Mouse (Mus musculus): ENCODE results near the gene Ric8a. TPM values are rescaled to one million over a fixed set of nuclear protein-coding genes. Genes with fewer than 3 reads are reported as not detected.

Ric8a gene
- polyA plus RNA-seq, 1 experiment, result 53.1 TPM

DNA sequence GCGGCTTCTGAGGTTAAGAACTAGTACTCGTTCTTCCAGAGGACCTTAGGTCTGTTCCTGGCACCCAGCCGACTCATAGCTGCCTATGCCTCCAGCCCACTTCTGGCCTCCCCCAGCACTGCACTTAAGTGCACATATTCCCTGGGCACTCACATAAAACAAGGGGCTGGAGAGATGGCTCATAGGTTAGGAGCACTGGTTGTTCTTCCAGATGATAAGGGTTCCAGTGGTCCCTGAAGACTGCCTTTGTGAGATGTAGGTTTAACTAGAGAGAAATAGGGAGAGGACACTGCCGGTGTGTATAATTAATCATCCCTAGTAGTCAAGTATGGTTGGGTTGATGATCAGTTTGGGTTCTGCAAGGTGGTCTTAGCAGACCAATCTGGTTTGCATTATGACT is 34.0 kb upstream of the Ric8a start:
- WGBS, result 90% methylated on average over 4 of the region's 4 CpGs
- no peak for TF ChIP-seq POLR2A (IDR thresholded peaks at IDR 0.05; ENCODE audit: low read depth, low read length)
- no peak for TF ChIP-seq CTCF (conservative IDR thresholded peaks at IDR 0.05; ENCODE audit: insufficient read depth, insufficient read length, low read depth, low read length)
- H3K27ac ChIP-seq (ENCODE audit: insufficient read depth, low read depth, low read length), result no peak overlapping the region
- H3K36me3 ChIP-seq (ENCODE audit: control insufficient read depth, insufficient read depth, low read length), result no peaks in the 10 kb centered on the region
- no peak overlapping the region for H3K4me3 ChIP-seq (ENCODE audit: insufficient read depth, low read depth, low read length)
- DNase-seq, result no peak
- H3K4me1 ChIP-seq (ENCODE audit: control insufficient read depth, insufficient read depth, low read length), result peaks cover 3% of the 10 kb centered on the region; the same call in 1 of the 2 replicates
- H3K27me3 ChIP-seq (replicated peaks; ENCODE audit: control insufficient read depth, insufficient read depth, low read length), result no peaks in the 10 kb centered on the region

DNA sequence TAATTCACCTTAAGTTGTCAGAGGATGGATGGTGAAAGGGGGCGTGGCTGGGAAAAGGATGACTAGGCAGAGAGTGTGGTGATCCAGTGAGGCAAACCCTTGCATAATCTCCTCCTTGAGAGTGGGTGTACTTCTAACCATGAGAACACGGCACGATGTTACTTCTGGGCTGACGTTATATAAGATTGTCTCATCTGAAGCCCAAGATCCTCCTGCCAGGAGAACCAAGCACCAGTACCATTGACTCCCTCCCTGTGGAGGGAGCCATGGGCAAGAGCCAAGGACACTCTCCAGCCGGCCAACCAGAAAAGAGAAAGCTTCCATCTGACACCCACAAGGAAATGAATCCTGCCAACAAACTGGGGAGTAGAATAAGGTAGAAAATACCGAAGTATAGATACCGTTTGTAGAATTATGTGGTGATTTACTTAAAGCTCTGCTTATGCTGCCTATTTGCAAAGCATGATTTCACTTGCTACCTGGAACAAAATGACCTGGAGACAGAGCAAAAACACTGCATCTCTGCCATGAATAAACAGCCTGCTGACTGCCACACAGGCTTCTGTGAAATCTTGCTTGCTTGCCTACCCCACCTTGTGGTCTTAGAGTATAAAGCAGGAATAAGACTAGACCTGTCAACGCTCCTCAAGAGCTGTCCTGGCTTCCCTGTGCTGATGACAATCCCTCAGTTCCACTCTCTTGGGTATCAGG is 28.4 kb upstream of the Ric8a start:
- 21% methylated on average over 8 of the region's 8 CpGs for WGBS
- H3K27ac ChIP-seq (ENCODE audit: insufficient read depth, low read depth, low read length), result peak overlapping the region; percentile 44; the same call in 1 of the 2 replicates
- peak; percentile 90 for DNase-seq
- peaks cover 4% of the 10 kb centered on the region; the same call in 1 of the 2 replicates for H3K4me1 ChIP-seq (ENCODE audit: control insufficient read depth, insufficient read depth, low read length)
- TF ChIP-seq POLR2A (IDR thresholded peaks at IDR 0.05; ENCODE audit: low read depth, low read length) (no peak), CTCF (conservative IDR thresholded peaks at IDR 0.05; ENCODE audit: insufficient read depth, insufficient read length, low read depth, low read length) (peak; percentile 63)
- H3K4me3 ChIP-seq (ENCODE audit: insufficient read depth, low read depth, low read length), result no peak overlapping the region
- H3K27me3 ChIP-seq (replicated peaks; ENCODE audit: control insufficient read depth, insufficient read depth, low read length), result no peaks in the 10 kb centered on the region
- H3K36me3 ChIP-seq (ENCODE audit: control insufficient read depth, insufficient read depth, low read length), result no peaks in the 10 kb centered on the region

DNA sequence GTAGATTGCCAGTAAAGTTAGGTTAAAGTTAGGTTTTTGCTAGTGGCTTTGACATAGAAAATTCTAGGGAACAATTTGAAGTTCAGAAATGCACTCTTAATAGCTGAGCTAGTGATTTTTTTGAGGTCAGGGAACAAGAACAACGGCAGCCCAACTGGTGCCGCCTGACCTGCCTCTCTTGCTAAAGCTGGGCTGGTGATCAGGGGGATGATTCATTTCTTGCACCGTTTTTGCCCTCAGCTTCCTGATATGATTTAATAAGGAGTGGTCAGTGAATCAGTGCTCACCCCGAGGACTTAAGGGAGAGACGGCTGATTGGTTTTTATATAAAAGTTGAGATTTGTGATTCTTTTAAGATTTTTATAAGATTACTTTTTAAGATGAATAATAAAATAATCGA is 25.3 kb upstream of the Ric8a start:
- no peaks in the 10 kb centered on the region for H3K27me3 ChIP-seq (replicated peaks; ENCODE audit: control insufficient read depth, insufficient read depth, low read length)
- no peak overlapping the region for H3K4me3 ChIP-seq (ENCODE audit: insufficient read depth, low read depth, low read length)
- no peak for DNase-seq
- no peak overlapping the region for H3K27ac ChIP-seq (ENCODE audit: insufficient read depth, low read depth, low read length)
- peaks cover 4% of the 10 kb centered on the region; the same call in 1 of the 2 replicates for H3K4me1 ChIP-seq (ENCODE audit: control insufficient read depth, insufficient read depth, low read length)
- no peaks in the 10 kb centered on the region for H3K36me3 ChIP-seq (ENCODE audit: control insufficient read depth, insufficient read depth, low read length)
- TF ChIP-seq CTCF (conservative IDR thresholded peaks at IDR 0.05; ENCODE audit: insufficient read depth, insufficient read length, low read depth, low read length) (no peak), POLR2A (IDR thresholded peaks at IDR 0.05; ENCODE audit: low read depth, low read length) (no peak)
- WGBS, result 47% methylated on average over 6 of the region's 6 CpGs

DNA sequence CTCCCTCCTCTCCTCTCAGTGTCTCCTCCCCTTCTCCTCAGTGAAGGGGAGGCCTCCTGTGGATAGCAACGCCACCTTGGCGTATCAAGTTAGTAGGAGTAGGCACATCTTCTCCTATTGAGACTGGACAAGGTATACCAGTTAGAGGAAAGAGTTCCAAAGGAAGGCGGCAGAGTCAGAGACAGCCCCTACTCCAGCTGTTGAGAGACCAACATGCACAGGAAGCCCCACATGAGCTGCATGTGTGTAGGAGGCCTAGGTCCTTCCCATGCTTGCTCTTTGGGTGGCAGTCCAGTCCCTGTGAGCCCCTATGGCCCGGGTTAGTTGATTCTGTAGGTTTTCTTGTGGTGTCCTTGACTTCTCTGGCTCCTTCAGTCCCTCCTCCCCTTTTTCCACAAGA is 23.4 kb upstream of the Ric8a start:
- DNase-seq, result no peak
- no peak overlapping the region for H3K4me3 ChIP-seq (ENCODE audit: insufficient read depth, low read depth, low read length)
- H3K27ac ChIP-seq (ENCODE audit: insufficient read depth, low read depth, low read length), result no peak overlapping the region
- WGBS, result 81% methylated on average over 4 of the region's 4 CpGs
- TF ChIP-seq CTCF (conservative IDR thresholded peaks at IDR 0.05; ENCODE audit: insufficient read depth, insufficient read length, low read depth, low read length) (no peak), POLR2A (IDR thresholded peaks at IDR 0.05; ENCODE audit: low read depth, low read length) (no peak)
- H3K36me3 ChIP-seq (ENCODE audit: control insufficient read depth, insufficient read depth, low read length), result no peaks in the 10 kb centered on the region
- H3K4me1 ChIP-seq (ENCODE audit: control insufficient read depth, insufficient read depth, low read length), result peaks cover 4% of the 10 kb centered on the region; the same call in 1 of the 2 replicates
- no peaks in the 10 kb centered on the region for H3K27me3 ChIP-seq (replicated peaks; ENCODE audit: control insufficient read depth, insufficient read depth, low read length)

DNA sequence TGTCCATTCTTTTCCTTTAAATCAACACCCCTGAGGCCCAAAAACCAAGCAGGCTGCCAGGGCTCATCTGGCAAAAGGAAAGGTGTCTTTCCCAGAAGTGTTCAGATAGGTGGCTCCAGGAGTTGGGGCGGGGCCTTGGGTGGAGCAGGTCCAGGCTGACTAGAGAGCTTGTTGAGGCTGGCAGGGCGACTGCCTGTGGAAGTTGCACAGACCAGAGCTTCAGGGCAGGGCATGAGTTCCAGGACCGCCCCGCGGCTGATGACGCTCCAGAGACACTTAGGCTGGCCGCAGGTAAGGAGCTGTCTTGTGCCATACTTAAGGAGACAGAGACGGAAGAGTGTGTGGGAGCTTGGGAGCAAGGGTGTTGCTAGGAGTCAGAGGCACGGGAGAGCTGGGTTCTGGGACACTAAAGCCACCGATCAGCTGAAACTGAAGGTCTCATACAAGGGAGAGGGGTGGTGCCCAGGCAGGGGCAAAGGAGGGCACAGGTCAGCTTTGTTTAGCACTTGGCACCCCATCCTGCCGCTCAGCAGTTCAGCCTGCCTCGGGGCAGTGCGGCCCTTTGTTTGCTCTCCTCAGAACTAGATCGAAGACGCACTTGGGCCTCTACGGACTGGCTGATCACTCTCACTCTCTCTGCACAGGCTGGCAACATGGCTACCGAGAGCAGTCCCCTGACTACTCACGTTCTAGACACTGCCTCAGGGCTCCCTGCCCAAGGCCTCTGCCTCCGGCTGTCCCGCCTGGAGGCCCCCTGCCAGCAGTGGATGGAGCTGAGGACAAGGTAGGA is 21.6 kb upstream of the Ric8a start, which contains the start of gene Urah:
TSS of gene Urah (plus strand) at position 51 of the 790 bp plus-strand sequence.
- H3K4me1 ChIP-seq (ENCODE audit: control insufficient read depth, insufficient read depth, low read length), result peaks cover 4% of the 10 kb centered on the region; the same call in 1 of the 2 replicates
- H3K4me3 ChIP-seq (ENCODE audit: insufficient read depth, low read depth, low read length), result no peak within 1 kb of the TSS
- no peaks in the 10 kb centered on the region for H3K36me3 ChIP-seq (ENCODE audit: control insufficient read depth, insufficient read depth, low read length)
- TF ChIP-seq CTCF (conservative IDR thresholded peaks at IDR 0.05; ENCODE audit: insufficient read depth, insufficient read length, low read depth, low read length), result no peak
- TF ChIP-seq POLR2A (IDR thresholded peaks at IDR 0.05; ENCODE audit: low read depth, low read length), result no peak
- no peak within 1 kb of the TSS for H3K27ac ChIP-seq (ENCODE audit: insufficient read depth, low read depth, low read length)
- WGBS, result 63% methylated on average over 20 of the region's 20 CpGs
- DNase-seq, result peak; percentile 66
- no peaks in the 10 kb centered on the region for H3K27me3 ChIP-seq (replicated peaks; ENCODE audit: control insufficient read depth, insufficient read depth, low read length)

DNA sequence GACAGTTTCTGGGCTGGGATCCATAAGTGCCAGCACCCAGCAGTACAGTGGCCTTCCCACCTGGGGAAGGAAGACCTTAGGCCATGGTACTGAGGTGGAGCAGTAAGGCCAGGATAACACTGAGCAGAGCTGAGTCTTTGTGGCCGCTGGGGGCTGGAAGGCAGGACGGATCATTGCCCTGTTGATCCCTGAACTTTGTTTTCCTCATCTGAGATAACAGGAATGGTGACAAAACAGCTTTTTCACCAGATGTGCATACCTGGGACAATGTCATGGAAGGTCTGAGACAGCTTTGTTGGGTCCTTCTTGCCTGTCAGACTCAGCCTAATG is 21.0 kb upstream of the Ric8a start:
- H3K4me1 ChIP-seq (ENCODE audit: control insufficient read depth, insufficient read depth, low read length), result peaks cover 2% of the 10 kb centered on the region; the same call in 1 of the 2 replicates
- H3K27ac ChIP-seq (ENCODE audit: insufficient read depth, low read depth, low read length), result no peak overlapping the region
- H3K36me3 ChIP-seq (ENCODE audit: control insufficient read depth, insufficient read depth, low read length), result no peaks in the 10 kb centered on the region
- no peaks in the 10 kb centered on the region for H3K27me3 ChIP-seq (replicated peaks; ENCODE audit: control insufficient read depth, insufficient read depth, low read length)
- no peak overlapping the region for H3K4me3 ChIP-seq (ENCODE audit: insufficient read depth, low read depth, low read length)
- no peak for DNase-seq
- no peak for TF ChIP-seq POLR2A (IDR thresholded peaks at IDR 0.05; ENCODE audit: low read depth, low read length)
- no peak for TF ChIP-seq CTCF (conservative IDR thresholded peaks at IDR 0.05; ENCODE audit: insufficient read depth, insufficient read length, low read depth, low read length)
- WGBS, result 76% methylated on average over 2 of the region's 2 CpGs
